Mouse (Mus musculus) embryonic facial prominence, embryonic 13.5 days (tissue): ENCODE results near the gene Cdkal1. TPM values are rescaled to one million over a fixed set of nuclear protein-coding genes. Genes with fewer than 3 reads are reported as not detected.

Experiments used
- ATAC-seq: fragments of 200-750 bp; cut with Nextera tagmentation; 2 replicates; pipeline ENCODE4 v1.8.0; 2017; ENCODE audit warnings: low read depth; ENCODE audit not compliant: insufficient number of reproducible peaks, insufficient read depth, low FRiP score, low TSS enrichment
- H3K27ac ChIP-seq: fragments of 300-500 bp; sonication (generic); 2 replicates; pipeline ENCODE4 v1.5.1; 2015; ENCODE audit warnings: moderate library complexity, mild to moderate bottlenecking, inconsistent platforms
- H3K27me3 ChIP-seq: fragments of 300-500 bp; sonication (generic); 2 replicates; pipeline ENCODE4 v1.6.1; 2015; ENCODE audit warnings: mild to moderate bottlenecking, inconsistent platforms
- H3K36me3 ChIP-seq: fragments of 300-500 bp; sonication (generic); 2 replicates; pipeline ENCODE4 v1.6.1; 2015; ENCODE audit warnings: mild to moderate bottlenecking, inconsistent platforms
- H3K4me1 ChIP-seq: fragments of 300-500 bp; sonication (generic); 2 replicates; pipeline ENCODE4 v1.6.1; 2015; ENCODE audit warnings: inconsistent platforms
- H3K4me2 ChIP-seq: fragments of 300-500 bp; sonication (generic); 2 replicates; pipeline ENCODE4 v1.6.1; 2015; ENCODE audit warnings: moderate library complexity, mild to moderate bottlenecking, inconsistent platforms
- H3K4me3 ChIP-seq: fragments of 300-500 bp; sonication (generic); 2 replicates; pipeline ENCODE4 v1.5.1; 2015; ENCODE audit warnings: mild to moderate bottlenecking, inconsistent platforms
- H3K9ac ChIP-seq: fragments of 300-500 bp; sonication (generic); 2 replicates; pipeline ENCODE4 v1.6.1; 2015; ENCODE audit warnings: mild to moderate bottlenecking, inconsistent platforms
- H3K9me3 ChIP-seq: fragments of 300-500 bp; sonication (generic); 2 replicates; pipeline ENCODE4 v1.6.1; 2016; ENCODE audit warnings: inconsistent platforms
- WGBS: fragments of 180-500 bp; shearing (Covaris S2); methylation state at CpG from one replicate; pipeline ENCODE4 v1.1.7; 2015; ENCODE audit warnings: mixed read lengths; 5-methylcytosine and 5-hydroxymethylcytosine counted together
- polyA plus RNA-seq: library from polyadenylated mRNA; unstranded; fragments of >200 nt; fragmentation: Nextera tagmentation; extraction: Ambion mirVana; gene quantifications from 2 replicates; pipeline ENCODE4 v1.2.1, GENCODE M21; 2015

The Cdkal1 gene
- polyA plus RNA-seq, 1 experiment from 2014 or later, result 34.0 TPM

- H3K9me3 ChIP-seq, result no peaks in the 10 kb centered on the region
- no peak overlapping the region for H3K4me2 ChIP-seq
- H3K4me3 ChIP-seq, result no peak overlapping the region
- 68% methylated on average over 4 of the region's 4 CpGs for WGBS
- H3K27ac ChIP-seq, result no peak overlapping the region
- H3K4me1 ChIP-seq, result no peaks in the 10 kb centered on the region
- no peaks in the 10 kb centered on the region for H3K36me3 ChIP-seq
- no peak overlapping the region for H3K9ac ChIP-seq
- H3K27me3 ChIP-seq, result no peaks in the 10 kb centered on the region
- no peak for ATAC-seq
Measured at GRCm38 (mm10) chr13:29395694-29396093, 459.8 kb downstream of the Cdkal1 start.

GRCm38 (mm10) chr13:29390025-29390424, 465.4 kb downstream of the Cdkal1 start:
- no peaks in the 10 kb centered on the region for H3K4me1 ChIP-seq
- 83% methylated on average over 5 of the region's 5 CpGs for WGBS
- no peak overlapping the region for H3K4me3 ChIP-seq
- H3K9ac ChIP-seq, result no peak overlapping the region
- H3K4me2 ChIP-seq, result no peak overlapping the region
- no peaks in the 10 kb centered on the region for H3K9me3 ChIP-seq
- no peaks in the 10 kb centered on the region for H3K36me3 ChIP-seq
- no peaks in the 10 kb centered on the region for H3K27me3 ChIP-seq
- H3K27ac ChIP-seq, result no peak overlapping the region
- ATAC-seq, result no peak

DNA sequence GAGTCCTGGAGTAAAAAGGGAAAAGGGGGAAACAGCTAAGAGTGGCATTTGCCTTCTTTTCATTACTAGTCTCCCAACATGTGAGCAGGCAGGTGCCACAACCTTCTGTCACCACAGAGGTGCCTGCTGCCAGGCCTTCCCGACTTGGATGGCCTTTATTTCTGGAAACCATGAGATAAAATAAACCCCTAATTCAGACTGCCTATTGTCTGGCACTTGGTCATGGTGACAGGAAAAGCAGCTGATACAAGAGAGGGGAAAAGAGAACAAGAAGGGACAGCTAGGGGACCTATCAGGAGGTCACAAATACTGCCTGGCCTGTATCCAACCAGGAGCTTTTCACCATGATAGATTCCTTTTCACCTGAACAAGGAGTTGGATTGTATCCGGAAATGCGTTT, 466.6 kb downstream of the Cdkal1 start:
- Histone ChIP-seq H3K27ac (no peak overlapping the region), H3K4me1 (no peaks in the 10 kb centered on the region), H3K9me3 (no peaks in the 10 kb centered on the region), H3K4me2 (no peak overlapping the region), H3K36me3 (no peaks in the 10 kb centered on the region), H3K9ac (no peak overlapping the region), H3K4me3 (no peak overlapping the region), H3K27me3 (no peaks in the 10 kb centered on the region)
- WGBS, result 87% methylated on average over 3 of the region's 3 CpGs
- no peak for ATAC-seq

GRCm38 (mm10) chr13:29377572-29377971, 477.9 kb downstream of the Cdkal1 start:
- Histone ChIP-seq H3K27me3 (no peaks in the 10 kb centered on the region), H3K9me3 (no peaks in the 10 kb centered on the region), H3K27ac (no peak overlapping the region), H3K9ac (no peak overlapping the region), H3K4me1 (no peaks in the 10 kb centered on the region), H3K4me2 (no peak overlapping the region), H3K4me3 (no peak overlapping the region), H3K36me3 (no peaks in the 10 kb centered on the region)
- no peak for ATAC-seq
- 79% methylated on average over 2 of the region's 2 CpGs for WGBS

GRCm38 (mm10) chr13:29371916-29372315, 483.6 kb downstream of the Cdkal1 start:
- 48% methylated on average over 3 of the region's 3 CpGs for WGBS
- H3K4me3 ChIP-seq, result no peak overlapping the region
- no peak for ATAC-seq
- H3K9ac ChIP-seq, result no peak overlapping the region
- H3K4me1 ChIP-seq, result peaks cover 13% of the 10 kb centered on the region
- H3K27ac ChIP-seq, result no peak overlapping the region; the same call in 1 of the 2 replicates
- H3K36me3 ChIP-seq, result no peaks in the 10 kb centered on the region
- no peaks in the 10 kb centered on the region for H3K27me3 ChIP-seq
- H3K4me2 ChIP-seq, result no peak overlapping the region
- no peaks in the 10 kb centered on the region for H3K9me3 ChIP-seq

GRCm38 (mm10) chr13:29371466-29371771, 484.1 kb downstream of the Cdkal1 start:
- Histone ChIP-seq H3K4me1 (peaks cover 13% of the 10 kb centered on the region), H3K9ac (no peak overlapping the region), H3K4me3 (no peak overlapping the region), H3K27ac (no peak overlapping the region), H3K9me3 (no peaks in the 10 kb centered on the region), H3K27me3 (no peaks in the 10 kb centered on the region), H3K36me3 (no peaks in the 10 kb centered on the region), H3K4me2 (no peak overlapping the region)
- 36% methylated on average over 4 of the region's 4 CpGs for WGBS
- no peak for ATAC-seq

- H3K27me3 ChIP-seq, result no peaks in the 10 kb centered on the region
- 9% methylated on average over 5 of the region's 5 CpGs for WGBS
- no peaks in the 10 kb centered on the region for H3K36me3 ChIP-seq
- H3K4me3 ChIP-seq, result no peak overlapping the region
- H3K4me2 ChIP-seq, result no peak overlapping the region
- H3K4me1 ChIP-seq, result peaks cover 14% of the 10 kb centered on the region
- H3K27ac ChIP-seq, result no peak overlapping the region
- no peak overlapping the region for H3K9ac ChIP-seq
- H3K9me3 ChIP-seq, result no peaks in the 10 kb centered on the region
- no peak for ATAC-seq
Measured at GRCm38 (mm10) chr13:29370731-29371465, 484.6 kb downstream of the Cdkal1 start.

DNA sequence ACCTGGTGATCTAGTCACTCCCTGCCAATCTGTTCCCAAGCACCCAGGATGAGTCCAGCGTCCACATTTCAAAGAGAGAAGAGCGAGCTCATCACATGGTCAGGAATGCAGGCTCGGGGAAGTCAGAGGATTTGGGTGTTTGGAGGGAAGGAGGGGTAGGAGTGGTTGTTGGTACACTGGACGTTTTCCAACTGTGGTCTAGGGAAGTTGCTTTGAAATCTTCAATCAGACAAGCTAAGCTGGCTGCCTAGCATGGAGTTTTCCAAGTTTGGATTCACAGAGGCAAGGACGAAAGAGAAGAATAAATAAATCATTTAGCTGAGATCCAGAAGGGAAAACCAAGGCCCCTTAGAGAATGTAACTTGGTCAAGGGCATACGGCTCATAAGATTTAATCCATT, 486.7 kb downstream of the Cdkal1 start:
- peaks cover 26% of the 10 kb centered on the region for H3K4me1 ChIP-seq
- no peak overlapping the region for H3K4me3 ChIP-seq
- no peaks in the 10 kb centered on the region for H3K27me3 ChIP-seq
- H3K9ac ChIP-seq, result no peak overlapping the region
- H3K36me3 ChIP-seq, result no peaks in the 10 kb centered on the region
- no peak for ATAC-seq
- H3K27ac ChIP-seq, result no peak overlapping the region
- no peak overlapping the region for H3K4me2 ChIP-seq
- H3K9me3 ChIP-seq, result no peaks in the 10 kb centered on the region
- 45% methylated on average over 6 of the region's 6 CpGs for WGBS

- Histone ChIP-seq H3K9me3 (no peaks in the 10 kb centered on the region), H3K4me3 (no peak overlapping the region), H3K36me3 (no peaks in the 10 kb centered on the region), H3K4me1 (peaks cover 20% of the 10 kb centered on the region), H3K9ac (no peak overlapping the region), H3K4me2 (no peak overlapping the region), H3K27me3 (no peaks in the 10 kb centered on the region), H3K27ac (no peak overlapping the region)
- ATAC-seq, result no peak
- 59% methylated on average over 13 of the region's 13 CpGs for WGBS
Measured at GRCm38 (mm10) chr13:29364901-29365625, 490.4 kb downstream of the Cdkal1 start.

DNA sequence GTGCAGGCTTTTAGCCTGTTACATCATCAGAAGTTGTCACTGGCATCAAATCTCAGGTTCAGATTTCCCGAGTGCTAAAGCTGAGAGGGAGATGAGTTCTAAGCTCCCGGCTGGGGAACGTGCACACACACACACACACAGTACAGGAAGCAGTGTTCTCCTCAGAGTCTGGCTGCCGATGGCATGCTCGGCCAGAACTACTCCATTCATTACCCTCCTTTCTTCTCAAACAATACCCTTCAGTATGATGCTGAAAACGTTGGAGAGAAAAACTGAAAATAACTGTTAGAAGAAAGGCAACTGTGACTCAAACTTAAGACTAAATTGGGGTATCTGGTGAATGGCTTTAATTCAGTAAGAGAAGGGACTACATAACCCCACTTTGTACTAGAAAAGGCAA, 491.5 kb downstream of the Cdkal1 start:
- Histone ChIP-seq H3K4me2 (no peak overlapping the region), H3K36me3 (no peaks in the 10 kb centered on the region), H3K9ac (no peak overlapping the region), H3K27me3 (no peaks in the 10 kb centered on the region), H3K4me3 (no peak overlapping the region), H3K27ac (no peak overlapping the region), H3K4me1 (peaks cover 17% of the 10 kb centered on the region), H3K9me3 (no peaks in the 10 kb centered on the region)
- 28% methylated on average over 6 of the region's 6 CpGs for WGBS
- no peak for ATAC-seq

DNA sequence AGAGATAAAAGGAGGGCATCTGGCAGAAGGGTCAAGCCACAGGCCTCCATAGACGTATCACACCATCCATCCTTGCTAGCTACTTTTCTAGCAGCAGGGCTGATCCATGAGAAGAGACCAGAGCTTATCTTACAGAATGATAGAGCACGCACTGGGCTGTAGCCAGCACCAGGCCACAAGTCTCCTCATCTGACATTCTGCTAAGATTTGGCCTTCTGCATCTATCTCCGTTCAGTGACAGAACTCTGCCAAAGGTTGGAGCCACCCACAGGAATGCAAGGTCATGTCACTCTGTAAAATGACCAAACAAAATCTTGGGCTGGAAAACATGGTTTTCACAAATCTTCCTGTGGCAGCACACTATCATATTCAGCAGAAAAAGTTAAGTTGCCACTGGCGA, 493.6 kb downstream of the Cdkal1 start:
- ATAC-seq, result no peak
- Histone ChIP-seq H3K4me2 (no peak overlapping the region), H3K27me3 (no peaks in the 10 kb centered on the region), H3K27ac (no peak overlapping the region), H3K4me1 (peaks cover 17% of the 10 kb centered on the region), H3K36me3 (no peaks in the 10 kb centered on the region), H3K4me3 (no peak overlapping the region), H3K9ac (no peak overlapping the region), H3K9me3 (no peaks in the 10 kb centered on the region)
- WGBS, result 81% methylated on average over 4 of the region's 4 CpGs

DNA sequence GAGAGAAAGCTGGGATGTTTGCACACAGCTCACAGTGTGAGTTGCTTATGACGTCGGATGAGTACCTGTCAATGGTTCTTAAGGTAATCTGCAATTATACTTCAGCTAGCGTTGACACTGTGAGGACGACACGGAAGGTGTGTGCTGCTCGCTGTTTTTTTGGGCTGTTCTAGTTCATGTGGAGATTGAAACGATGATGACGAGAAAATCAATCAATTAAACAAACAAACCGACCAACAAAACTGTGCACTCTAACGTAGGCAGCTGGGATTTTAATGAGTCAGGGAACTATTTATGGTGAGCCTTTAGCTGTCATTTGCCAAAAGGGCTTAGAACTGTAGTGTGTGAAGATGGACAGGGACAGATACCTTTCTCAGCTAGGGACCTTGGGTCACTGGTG, 494.6 kb downstream of the Cdkal1 start:
- peaks cover 24% of the 10 kb centered on the region for H3K4me1 ChIP-seq

More for the DNA sequence above, 494.6 kb downstream of the Cdkal1 start:
- no peak for ATAC-seq
- Histone ChIP-seq H3K36me3 (no peaks in the 10 kb centered on the region), H3K4me3 (no peak overlapping the region), H3K27ac (no peak overlapping the region), H3K4me2 (no peak overlapping the region), H3K9me3 (no peaks in the 10 kb centered on the region), H3K27me3 (no peaks in the 10 kb centered on the region), H3K9ac (no peak overlapping the region)
- WGBS, result 80% methylated on average over 10 of the region's 10 CpGs
